Mouse (Mus musculus) embryo, embryonic 10 days (tissue): ENCODE measurements around the gene Tmem135.

ENCODE experiments used
- DNase-seq: peaks from one replicate; pipeline ENCODE4 v3.0.0-alpha.2; 2015; ENCODE audit warnings: low spot score

Tmem135 gene

DNA sequence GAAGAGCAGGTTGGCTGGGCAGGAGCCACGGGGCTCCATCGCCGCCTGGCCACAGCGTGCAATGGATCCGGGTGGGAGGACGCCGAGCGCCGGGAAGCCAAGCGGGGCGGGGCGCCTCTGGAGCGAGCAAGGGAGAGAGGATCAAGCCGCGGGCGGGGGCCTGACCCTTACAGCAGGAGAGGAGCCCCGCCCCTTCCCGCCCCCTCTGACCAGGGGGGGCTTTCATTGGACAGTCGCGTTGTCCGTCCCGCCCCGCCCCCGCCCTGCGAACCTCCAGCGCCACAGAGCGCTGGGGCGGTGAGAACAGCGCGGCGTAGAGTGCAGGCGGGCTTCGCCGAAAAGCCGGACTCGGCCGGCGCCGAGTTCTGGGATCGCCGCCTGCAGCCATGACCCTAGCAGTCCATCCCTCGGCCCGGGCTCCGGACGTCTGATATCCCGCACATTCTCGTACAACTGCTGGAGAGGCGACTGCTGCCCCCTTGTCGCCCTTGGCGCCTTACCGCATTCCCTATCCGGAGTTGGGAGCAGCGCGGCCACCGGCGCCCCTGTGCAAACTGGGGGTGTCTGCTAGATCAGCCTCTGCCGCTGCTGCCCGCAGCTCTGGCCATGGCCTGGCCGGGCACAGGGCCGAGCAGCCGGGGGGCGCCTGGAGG lies at the start of gene Tmem135, which contains the start of gene Fzd4:
Gene Tmem135, minus strand, starts transcription at position 142 of the 653 bp plus-strand sequence.
Gene Fzd4, plus strand, starts transcription at position 275 of the 653 bp plus-strand sequence.
- peak; percentile 92 for DNase-seq

DNA sequence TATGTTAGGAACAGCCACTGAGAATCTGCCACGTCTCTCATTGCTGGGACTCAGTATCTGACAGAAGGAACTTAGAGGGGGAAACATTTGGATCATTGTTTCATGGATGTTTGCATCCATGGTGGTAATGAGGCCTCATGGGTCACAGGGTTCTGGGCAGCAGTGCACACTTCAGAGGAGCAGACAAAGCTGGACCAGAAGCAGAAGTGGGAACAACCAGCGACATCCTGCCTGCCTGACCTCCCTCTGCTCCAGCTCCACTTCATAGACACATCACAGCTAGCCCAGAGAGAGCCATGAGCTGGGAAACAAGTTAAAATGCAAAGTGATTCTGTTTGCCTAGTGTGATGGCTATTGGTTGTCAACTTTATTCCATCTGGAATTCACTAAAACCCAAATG lies 46.3 kb upstream of the Tmem135 start:
- DNase-seq: no peak

DNA sequence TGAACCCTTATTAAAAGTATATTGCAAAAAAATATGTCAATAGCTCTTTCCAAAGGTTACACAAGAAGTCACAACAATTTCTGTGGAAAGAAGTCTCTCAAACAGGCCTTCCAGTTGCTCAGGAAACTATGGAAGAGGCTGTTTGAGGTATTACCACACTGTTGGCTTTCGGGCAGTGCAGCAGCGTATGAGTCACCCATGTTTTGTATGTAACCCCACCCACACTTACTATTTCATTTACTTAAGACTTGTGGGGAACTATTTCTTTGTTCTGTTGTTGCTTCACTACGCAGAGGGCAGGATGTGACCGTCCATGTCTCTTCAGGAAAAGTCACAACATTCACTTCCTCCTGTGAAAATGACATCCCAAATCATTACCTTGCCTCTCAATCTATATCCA lies 41.1 kb upstream of the Tmem135 start:
- DNase-seq: no peak

DNA sequence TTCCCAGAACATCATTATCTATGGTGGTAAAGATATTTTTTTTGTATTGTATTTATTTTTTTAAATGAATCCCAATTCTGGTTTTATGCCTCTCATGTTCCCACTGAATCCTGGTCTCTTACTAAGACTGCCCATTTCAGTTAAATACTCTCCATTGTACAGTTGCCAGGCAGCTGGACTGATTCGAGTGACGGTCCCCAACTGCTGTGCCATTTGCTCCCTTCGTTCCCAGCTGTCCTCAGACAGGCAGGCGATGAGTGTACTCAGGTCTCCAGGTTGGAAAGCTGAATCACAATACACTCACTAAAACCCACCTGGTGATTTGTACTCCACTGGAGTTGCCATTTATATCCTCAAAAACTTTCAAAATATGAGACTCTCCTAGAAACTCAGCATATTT lies 38.2 kb upstream of the Tmem135 start:
- DNase-seq: no peak

DNA sequence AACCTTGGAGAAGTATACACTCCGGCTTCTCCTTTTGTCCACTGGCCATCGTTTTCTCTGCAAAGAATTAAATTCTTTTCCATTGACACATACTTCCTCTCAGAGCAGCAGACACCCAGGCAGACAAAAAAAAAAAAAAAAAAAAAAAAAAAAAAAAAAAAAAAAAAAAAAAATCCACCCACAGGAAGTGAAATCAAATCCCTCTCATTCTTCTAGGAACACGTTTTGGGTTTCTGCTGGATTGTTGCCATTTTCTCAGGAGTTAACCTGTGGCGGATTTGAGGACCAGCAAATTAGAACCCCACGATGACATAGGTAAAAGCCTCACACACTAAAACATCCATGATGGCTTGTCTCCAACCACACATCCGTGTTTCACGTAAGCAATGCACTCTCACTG lies 37.3 kb upstream of the Tmem135 start:
- DNase-seq: no peak

DNA sequence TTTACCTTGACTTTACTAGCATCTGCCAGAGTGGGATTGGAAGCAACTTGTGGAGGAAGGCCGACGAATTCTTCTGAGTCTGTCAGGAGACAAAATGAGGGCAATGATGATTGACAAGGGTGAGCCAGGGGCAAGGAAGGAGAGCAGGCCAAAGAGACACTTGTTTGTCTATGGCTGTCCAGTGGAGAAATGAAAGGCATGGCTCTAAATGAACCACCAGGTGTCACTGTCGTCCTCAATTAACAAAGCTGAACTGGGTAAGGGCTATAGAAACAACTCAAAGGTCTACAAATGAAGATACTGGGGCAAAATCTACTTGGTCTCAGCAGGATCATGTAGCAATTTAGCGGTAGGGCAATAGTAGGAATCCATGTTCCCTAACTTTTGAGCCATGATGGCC lies 33.6 kb upstream of the Tmem135 start:
- peak; percentile 81 for DNase-seq

DNA sequence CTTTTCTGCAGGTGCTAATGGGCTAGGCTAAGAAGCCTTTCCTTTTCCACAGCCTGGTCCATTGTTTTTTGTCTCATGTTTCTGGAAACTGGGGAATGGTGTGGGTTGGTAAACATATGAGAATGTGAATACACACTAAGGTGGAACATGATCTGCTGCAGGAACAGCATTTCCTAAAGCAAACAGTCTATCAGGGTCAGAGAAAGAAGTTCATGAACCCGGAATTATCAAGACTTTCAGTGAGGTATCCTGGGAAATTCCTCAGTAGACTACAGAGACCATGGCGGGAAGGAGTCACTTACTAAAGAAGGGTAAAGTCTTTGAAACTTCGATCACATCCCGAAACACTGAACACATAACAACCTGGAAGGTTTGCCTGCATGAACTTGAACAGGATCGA lies 32.4 kb upstream of the Tmem135 start:
- no peak for DNase-seq

DNA sequence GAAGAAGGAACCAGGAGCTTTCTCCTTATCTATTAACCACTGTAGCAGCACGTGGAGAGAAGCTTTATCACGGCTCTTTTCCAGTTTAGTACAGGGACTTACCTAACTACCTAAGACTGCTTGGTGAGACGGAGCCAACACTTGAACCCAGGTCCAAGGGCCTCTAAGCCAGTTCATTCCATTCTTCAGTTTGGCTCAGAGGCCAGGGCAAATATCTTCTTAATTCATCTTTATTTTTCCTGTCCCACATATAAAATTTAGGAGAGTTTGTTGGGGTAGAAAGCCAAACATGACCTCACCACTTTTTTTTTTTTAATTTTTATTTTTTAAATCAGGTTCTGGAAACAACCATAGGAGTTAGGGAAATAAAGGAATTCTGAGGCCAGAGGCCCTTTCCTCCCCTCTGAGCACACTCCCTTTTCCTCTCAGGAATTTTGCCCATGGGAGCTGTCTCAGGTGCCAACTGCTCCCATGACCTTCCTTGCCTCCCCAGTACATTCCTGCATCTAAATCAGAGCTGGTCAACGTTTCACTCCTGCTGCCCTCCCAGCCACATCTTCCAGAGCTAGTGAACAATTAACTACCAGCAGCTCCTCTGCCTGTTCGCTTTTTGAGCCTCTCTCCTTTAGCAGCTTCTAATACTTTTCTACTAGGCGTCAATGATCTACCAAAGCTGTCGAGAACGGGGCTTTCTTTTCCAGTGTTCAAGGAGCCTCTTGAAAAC lies 30.0 kb upstream of the Tmem135 start:
- DNase-seq: no peak

DNA sequence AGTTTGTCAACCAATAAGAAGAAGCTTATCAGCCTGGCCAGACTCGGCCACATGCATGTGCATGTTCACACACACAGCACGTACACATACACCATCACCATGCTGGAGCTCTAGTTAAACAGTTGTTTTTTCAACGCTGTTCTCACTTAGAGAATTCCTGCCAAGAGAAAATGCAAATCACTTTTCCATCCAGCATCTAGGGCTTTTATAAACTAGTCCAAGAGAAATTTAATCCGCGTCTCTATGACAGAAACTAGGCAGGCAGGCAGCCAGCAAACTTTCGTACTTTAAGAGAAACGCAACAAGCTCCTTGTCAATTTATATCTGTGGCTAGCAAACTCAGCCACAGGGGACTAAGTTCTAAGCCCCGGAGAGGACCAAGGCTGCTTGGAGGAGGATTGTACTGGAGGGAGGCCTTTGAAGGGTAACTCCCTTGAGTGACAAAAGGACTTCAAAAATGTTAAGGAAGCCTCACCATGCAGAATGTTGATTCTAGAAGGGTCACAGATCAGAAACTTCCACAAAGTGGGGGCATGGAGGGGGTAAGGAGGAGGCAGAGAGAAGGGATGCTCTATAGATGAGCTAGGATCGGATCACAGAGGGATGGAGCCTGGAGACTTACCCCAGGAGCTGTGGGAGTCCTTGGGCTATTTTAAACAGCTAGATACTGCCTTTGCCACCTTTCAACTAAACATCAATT lies 29.3 kb upstream of the Tmem135 start:
- DNase-seq: no peak

DNA sequence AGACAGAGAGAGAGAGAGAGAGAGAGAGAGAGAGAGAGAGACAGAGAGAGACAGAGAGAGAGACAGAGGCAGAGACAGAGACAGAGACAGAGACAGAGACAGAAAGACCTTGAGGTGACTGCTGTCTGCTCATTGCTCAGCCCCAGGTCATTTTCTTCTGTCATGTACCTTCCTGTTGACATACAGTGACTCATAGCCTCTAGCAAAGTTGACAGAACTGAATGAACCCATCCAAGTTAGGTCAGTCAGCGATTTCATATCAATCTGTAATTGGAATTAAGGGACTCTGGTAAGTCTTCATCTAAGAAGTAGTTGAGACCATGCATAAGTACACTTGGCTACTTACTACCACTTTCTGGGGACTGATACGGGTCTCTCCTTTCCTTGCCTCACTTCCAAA lies 27.2 kb upstream of the Tmem135 start:
- DNase-seq: no peak

DNA sequence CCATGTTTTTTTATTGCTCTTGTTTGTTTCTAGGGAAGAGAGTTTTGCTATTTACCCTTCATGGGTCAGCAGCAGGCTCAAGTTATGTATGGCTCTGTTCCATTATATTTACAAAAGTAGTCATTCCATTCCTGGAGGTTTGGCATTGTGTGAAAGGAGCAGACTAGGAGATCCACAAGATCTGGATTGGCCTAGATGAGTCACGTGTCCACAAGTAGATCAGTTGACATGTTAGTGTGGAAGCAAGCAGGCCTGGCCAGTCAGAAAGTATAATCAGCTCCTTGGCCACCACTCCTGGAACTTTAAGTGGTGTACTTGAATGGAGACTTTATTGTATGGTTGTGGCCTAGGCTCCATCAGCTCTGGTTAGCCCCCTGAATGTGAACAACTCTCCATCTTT lies 25.3 kb upstream of the Tmem135 start:
- no peak for DNase-seq

DNA sequence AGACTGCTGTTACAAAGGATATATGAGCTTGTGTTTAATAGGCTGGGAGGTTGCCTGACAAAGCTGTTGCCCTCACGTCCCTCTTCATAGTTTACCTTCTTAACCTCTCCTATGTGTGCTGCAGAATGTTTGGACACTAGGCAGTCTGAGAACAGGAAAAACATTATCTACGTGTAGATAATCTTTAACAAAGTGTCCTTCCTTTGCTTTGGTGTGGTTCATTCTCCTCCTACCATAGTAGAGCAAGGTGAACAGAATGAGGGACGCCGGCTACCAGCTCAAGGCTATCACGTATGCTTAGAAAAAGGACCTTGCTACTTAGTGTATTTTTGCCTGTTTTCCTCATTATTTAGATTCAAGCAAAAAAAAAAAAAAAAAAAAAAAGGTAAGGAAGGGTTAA lies 24.8 kb upstream of the Tmem135 start:
- no peak for DNase-seq

DNA sequence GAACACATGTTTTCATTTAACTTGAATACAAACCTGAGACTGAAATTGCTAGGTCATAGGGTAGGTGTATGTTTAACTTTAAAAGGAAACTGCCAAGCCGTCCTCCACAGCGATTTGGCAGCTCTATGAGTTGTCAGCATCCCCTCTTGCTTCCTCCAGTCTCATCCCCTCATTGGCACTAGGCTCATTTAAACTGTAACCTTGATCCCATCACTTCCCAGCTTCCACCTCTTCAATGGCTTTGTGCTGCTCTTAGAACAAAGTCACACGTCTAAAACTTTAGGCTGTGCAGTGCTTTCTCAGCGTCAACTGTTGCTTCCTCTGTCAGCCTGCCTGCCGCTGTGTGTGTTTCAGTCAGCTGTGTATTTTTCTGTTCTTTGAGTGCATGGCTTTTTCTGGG lies 23.1 kb upstream of the Tmem135 start:
- DNase-seq: peak; percentile 32

DNA sequence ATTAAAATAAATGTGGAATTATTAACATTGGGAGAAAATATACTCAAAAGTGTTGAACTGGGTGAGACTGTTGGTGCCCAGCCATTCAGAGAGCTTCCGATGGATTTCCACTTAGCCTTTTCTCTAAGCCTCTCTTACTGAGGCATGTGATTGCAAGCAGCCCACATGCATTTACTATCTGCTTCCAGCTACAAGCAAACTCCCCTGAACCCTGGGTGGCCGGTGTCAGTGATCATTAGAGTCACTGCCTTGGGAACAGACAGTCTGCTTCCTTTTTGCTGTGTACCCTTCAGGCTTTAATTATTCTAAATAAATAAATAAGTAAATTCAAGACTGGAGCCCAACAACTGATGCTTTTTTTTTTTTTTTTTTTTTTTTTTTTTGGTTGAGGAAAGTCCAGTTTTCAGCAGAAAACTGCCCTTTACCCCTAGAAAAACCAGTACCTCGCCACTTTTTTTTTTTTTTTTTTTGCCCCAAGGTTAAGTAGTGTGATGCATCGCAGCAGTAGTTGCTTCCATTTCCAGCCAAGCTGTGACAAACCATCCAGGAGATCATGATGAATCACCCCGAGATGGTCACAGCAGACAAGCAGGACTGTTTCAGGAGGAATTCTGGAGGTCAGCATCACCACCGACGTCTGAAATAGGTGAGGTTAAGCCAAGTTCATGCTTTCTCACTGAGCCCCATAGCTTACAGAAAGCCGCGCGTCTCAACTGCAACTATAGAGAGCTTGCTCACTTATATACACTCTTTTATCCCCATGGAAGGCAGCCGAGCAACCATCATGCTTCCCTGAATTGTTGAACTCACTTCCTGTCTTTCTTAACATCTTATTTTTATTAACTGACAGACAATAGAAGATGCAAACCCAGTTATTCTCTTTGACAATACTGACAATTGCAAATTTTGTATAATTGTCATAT lies 22.0 kb upstream of the Tmem135 start:
- DNase-seq: peak; percentile 54

DNA sequence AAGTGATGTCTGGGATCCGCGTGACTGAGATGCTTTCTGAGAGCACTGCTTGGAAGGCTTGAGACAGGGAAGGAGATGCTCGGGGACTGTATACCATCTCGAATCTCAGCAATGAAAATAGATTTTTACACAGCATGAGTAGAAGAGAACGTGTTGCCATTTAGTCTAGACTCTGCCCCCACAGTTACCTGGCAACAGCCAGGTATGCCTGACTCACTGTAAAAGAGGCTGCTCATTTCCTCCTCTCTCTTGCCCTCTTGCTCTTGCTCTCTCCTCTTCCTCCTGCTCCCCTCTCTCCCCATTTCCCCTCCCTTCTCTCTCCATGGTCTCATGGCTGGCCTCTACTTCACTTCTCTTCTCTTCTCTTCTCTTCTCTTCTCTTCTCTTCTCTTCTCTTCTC lies 20.6 kb upstream of the Tmem135 start:
- no peak for DNase-seq

DNA sequence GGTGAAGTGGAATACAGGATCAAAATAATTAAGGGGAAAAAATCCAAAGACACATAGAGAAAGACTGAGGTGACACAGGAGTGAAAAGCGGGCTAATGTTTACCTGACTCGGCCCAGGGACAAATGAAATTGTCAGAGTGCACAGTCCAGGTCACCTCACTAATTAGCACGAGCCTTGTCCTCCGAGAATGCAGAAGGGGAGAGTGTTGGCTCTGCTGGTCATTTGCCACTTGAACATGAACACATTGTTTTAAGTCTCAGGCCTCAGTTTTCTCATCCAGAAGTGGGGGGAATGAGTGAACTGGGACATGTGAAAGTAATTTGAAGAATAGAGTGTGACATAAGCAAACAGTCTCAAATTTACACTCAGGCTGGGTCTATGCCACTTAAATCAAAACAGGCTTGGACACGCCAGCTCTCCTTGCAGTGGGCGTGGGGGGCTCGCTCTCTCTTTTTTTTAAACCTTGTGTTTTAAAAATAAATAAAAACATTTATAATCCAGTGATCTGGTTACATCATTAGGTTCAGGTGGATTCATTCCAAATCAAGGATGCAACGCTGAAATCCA lies 19.8 kb upstream of the Tmem135 start:
- DNase-seq: peak; percentile 30

DNA sequence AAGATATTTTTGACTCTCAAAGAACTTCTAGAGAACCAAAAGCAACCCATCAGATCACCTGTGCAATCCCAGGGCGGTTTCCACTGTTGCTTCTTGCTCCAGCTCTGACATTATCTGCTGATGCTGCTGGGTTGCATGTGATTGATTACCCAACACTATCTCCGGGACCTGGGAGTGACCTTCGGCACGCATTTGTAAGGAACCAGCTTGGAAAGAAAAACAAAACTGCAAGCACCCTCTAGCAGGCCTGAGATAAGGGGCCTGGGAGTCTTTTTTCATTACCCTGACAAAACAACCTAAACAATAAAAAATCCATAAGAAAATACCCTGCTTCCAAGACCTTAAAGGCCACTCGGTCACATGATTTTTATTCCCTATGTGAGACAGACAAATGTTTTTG lies 19.2 kb upstream of the Tmem135 start:
- DNase-seq: peak; percentile 75

DNA sequence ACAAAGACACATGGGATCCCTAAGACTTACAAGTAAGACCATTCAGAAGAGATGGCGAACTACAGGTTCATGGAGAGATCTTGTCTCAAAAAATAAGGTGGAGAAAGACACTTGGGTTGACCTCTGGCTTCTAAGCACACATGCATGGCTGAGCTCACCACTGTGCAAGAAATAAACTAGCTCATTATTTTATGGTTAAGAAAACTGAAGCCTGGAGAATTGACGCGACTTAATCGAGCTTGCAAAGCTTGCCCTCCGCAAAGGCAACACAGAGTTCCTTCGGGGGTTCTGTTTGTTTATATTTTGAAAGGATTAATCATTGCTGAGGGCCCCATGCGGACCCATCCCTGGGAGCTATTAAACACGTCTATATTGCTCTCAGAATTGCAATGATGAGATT lies 18.6 kb upstream of the Tmem135 start:
- DNase-seq: peak; percentile 35

DNA sequence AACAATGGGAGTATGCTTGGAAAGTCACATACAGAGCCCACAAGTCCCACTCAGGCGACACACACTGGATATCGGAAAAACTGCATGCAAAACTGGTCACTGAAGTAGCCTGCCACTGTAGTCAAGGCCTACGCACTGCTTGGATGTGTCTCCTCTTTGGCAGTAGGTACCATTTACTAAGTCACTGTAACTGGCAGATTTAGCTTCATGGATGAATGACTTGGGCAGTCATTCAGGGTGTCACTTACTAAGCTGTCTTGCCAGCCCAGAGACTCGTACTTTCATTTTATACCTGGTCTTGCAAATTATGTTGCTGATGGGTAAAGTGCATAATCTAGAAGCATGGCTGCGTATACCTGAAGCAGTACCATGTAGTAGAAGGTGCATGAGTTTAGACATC lies 17.3 kb upstream of the Tmem135 start:
- no peak for DNase-seq

DNA sequence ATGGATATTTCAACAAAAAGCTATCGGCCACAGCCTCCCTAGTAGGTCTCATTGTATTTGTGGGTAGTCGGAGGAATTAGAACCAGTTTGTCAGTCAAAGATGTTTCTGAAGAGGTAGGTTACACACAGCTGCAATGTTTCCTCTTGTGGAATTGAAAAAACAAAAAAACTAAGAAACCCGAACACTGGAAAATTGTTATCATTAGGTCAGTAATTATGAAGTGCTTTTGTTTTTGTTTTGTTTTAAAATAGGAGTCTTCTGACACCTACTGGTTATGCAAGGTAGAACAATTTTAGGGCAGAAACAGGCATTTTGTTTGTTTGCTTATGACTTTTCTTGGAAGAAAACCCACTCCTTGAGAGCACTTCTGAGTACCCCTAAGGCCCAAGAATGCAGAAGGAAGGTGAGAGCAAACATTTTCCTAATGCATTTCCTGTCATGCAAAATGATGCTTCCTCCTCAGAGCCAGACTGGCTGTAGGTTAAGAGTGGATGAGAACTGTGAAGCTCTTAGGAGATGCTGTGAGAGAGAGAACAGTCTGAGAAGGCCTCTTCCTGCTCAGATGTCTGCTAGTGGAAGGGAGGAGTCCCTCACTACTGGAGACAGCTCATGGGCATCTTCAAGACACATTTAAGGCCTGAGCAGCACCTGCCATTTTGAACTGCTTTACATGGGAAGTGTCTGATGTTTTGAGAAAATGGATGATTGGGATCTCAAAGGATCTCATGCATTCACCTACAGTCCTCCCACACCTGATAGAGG lies 15.1 kb upstream of the Tmem135 start:
- no peak for DNase-seq

DNA sequence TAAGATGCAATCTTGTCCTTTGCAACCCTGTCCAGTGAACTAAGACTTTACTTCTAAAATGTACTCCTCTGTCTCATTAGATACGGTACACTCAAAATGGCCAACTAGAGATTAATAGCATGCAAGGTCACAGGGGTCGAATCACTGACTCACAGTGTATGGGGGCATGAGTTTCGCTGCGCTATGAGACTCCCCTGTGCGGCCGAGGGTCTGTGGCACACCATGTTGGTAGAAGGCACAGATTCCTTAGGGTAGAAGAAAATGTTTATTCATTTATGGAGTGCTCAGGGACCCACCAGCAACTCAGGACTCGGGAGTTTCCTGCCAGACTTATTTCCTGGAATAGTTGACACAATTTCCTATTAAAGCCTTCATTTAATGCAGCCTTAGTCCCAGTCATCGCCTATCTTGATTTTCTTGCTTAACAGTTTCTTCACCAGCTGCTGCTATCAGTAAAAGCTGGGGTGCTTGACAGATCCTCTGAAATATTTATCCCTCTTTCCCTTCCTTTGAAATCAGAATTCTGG lies 14.2 kb upstream of the Tmem135 start:
- DNase-seq: peak; percentile 41
